Mouse (Mus musculus) embryonic facial prominence, embryonic 15.5 days (tissue): ENCODE results near the gene Tbc1d9. TPM values are rescaled to one million over a fixed set of nuclear protein-coding genes. Genes with fewer than 3 reads are reported as not detected.
A peak's percentile ranks its signal among the peaks of the same experiment; 100 is the strongest.
"Not testable (repeated sequence)": the region's sequence is repeated elsewhere in the genome, so short reads cannot be mapped to it uniquely, and the experiment has no call there.

Experiments
- ATAC-seq: fragments of 200-750 bp; cut with Nextera tagmentation; 2 replicates; pipeline ENCODE4 v1.8.0; 2017; ENCODE audit warnings: low read depth, moderate TSS enrichment; ENCODE audit not compliant: insufficient number of reproducible peaks, low FRiP score, low TSS enrichment
- H3K27ac ChIP-seq: fragments of 300-500 bp; sonication (generic); replicated peaks from 2 replicates; pipeline ENCODE4 v1.5.1; 2015; ENCODE audit warnings: mild to moderate bottlenecking, inconsistent platforms
- H3K27me3 ChIP-seq: fragments of 300-500 bp; sonication (generic); 2 replicates; pipeline ENCODE4 v1.6.1; 2015; ENCODE audit warnings: inconsistent platforms
- H3K36me3 ChIP-seq: fragments of 300-500 bp; sonication (generic); 2 replicates; pipeline ENCODE4 v1.6.1; 2015; ENCODE audit warnings: mild to moderate bottlenecking, inconsistent platforms
- H3K4me1 ChIP-seq: fragments of 300-500 bp; sonication (generic); 2 replicates; pipeline ENCODE4 v1.6.1; 2015; ENCODE audit warnings: inconsistent platforms
- H3K4me2 ChIP-seq: fragments of 300-500 bp; sonication (generic); replicated peaks from 2 replicates; pipeline ENCODE4 v1.6.1; 2015; ENCODE audit warnings: mild to moderate bottlenecking, inconsistent platforms
- H3K4me3 ChIP-seq: fragments of 300-500 bp; sonication (generic); replicated peaks from 2 replicates; pipeline ENCODE4 v1.5.1; 2015; ENCODE audit warnings: mild to moderate bottlenecking, inconsistent platforms
- H3K9ac ChIP-seq: fragments of 300-500 bp; sonication (generic); 2 replicates; pipeline ENCODE4 v1.6.1; 2015; ENCODE audit warnings: inconsistent platforms
- H3K9me3 ChIP-seq: fragments of 300-500 bp; sonication (generic); replicated peaks from 2 replicates; pipeline ENCODE4 v1.6.1; 2016; ENCODE audit warnings: inconsistent platforms
- WGBS: fragments of 180-500 bp; shearing (Covaris S2); methylation state at CpG from one replicate; pipeline ENCODE4 v1.1.7; 2015; 5-methylcytosine and 5-hydroxymethylcytosine counted together
- polyA plus RNA-seq: library from polyadenylated mRNA; unstranded; fragments of >200 nt; fragmentation: Nextera tagmentation; extraction: Ambion mirVana; gene quantifications from 2 replicates; pipeline ENCODE4 v1.2.1, GENCODE M21; 2015

The Tbc1d9 gene
- polyA plus RNA-seq, 1 experiment from 2014 or later, result 2.0 TPM

DNA sequence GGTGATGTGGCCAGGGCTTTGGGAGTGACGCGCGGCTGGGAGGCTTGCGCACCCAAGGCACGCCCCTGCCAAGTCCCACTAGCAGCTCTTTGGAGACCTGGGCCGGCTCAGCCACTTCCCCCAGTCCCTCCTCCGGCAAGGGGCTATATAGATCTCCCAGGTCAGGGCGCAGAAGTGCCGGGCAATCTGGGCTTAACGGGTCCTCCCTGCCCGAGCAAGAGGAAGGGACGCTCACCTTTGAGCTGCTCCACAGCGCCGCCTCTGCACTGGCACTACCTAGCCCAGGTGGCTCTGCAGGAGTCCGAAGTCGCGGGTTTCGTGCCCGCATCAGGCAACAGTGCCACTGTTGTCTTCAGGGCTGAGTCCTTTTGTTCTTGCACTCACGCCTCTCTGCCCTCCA is 125.0 kb downstream of the Tbc1d9 start, which contains the start of gene Ucp1:
TSS of gene Ucp1 (plus strand) at position 177 of the 400 bp plus-strand sequence.
- 2% methylated on average over 19 of the region's 20 CpGs for WGBS
- Histone ChIP-seq H3K27ac (no peak within 1 kb of the TSS), H3K9ac (no peak within 1 kb of the TSS), H3K27me3 (peaks cover 20% of the 10 kb centered on the region), H3K9me3 (no peaks in the 10 kb centered on the region), H3K4me2 (peak within 1 kb of the TSS; percentile 52), H3K36me3 (no peaks in the 10 kb centered on the region), H3K4me1 (peaks cover 5% of the 10 kb centered on the region), H3K4me3 (peak within 1 kb of the TSS; percentile 30)
- no peak for ATAC-seq

GRCm38 (mm10) chr8:83297375-83297774 is 132.2 kb downstream of the Tbc1d9 start:
- no peak overlapping the region for H3K9ac ChIP-seq
- H3K27me3 ChIP-seq, result no peaks in the 10 kb centered on the region
- H3K9me3 ChIP-seq, result no peaks in the 10 kb centered on the region
- no peaks in the 10 kb centered on the region for H3K4me1 ChIP-seq
- no peak for ATAC-seq
- H3K4me2 ChIP-seq, result no peak overlapping the region
- 46% methylated on average over 4 of the region's 4 CpGs for WGBS
- no peak overlapping the region for H3K4me3 ChIP-seq
- H3K36me3 ChIP-seq, result no peaks in the 10 kb centered on the region
- no peak overlapping the region for H3K27ac ChIP-seq

GRCm38 (mm10) chr8:83300135-83300534 is 135.0 kb downstream of the Tbc1d9 start:
- Histone ChIP-seq H3K36me3 (no peaks in the 10 kb centered on the region), H3K4me3 (no peak overlapping the region), H3K9me3 (no peaks in the 10 kb centered on the region), H3K27ac (no peak overlapping the region), H3K4me2 (no peak overlapping the region), H3K27me3 (no peaks in the 10 kb centered on the region), H3K4me1 (no peaks in the 10 kb centered on the region), H3K9ac (no peak overlapping the region)
- ATAC-seq, result no peak; the same call in 1 of the 2 replicates
- 61% methylated on average over 1 of the region's 1 CpGs for WGBS

- Histone ChIP-seq H3K4me2 (no peak overlapping the region), H3K27me3 (no peaks in the 10 kb centered on the region), H3K36me3 (no peaks in the 10 kb centered on the region), H3K9me3 (no peaks in the 10 kb centered on the region), H3K9ac (no peak overlapping the region), H3K4me1 (no peaks in the 10 kb centered on the region), H3K4me3 (no peak overlapping the region), H3K27ac (no peak overlapping the region)
- 91% methylated on average over 1 of the region's 1 CpGs for WGBS
- ATAC-seq, result no peak
Measured at GRCm38 (mm10) chr8:83304946-83305345, 139.8 kb downstream of the Tbc1d9 start.

GRCm38 (mm10) chr8:83309836-83310235 is 144.7 kb downstream of the Tbc1d9 start:
- ATAC-seq, result no peak
- 74% methylated on average over 6 of the region's 6 CpGs for WGBS

GRCm38 (mm10) chr8:83315084-83315483 is 149.9 kb downstream of the Tbc1d9 start:
- not testable (repeated sequence) for H3K27ac ChIP-seq, H3K4me1 ChIP-seq

More at GRCm38 (mm10) chr8:83309836-83310235, 144.7 kb downstream of the Tbc1d9 start:
- Histone ChIP-seq H3K27ac (no peak overlapping the region), H3K36me3 (no peaks in the 10 kb centered on the region), H3K9ac (no peak overlapping the region), H3K9me3 (no peaks in the 10 kb centered on the region), H3K4me1 (no peaks in the 10 kb centered on the region), H3K4me2 (no peak overlapping the region), H3K4me3 (no peak overlapping the region), H3K27me3 (no peaks in the 10 kb centered on the region)

GRCm38 (mm10) chr8:83315691-83316090 is 150.5 kb downstream of the Tbc1d9 start:
- Histone ChIP-seq H3K9ac (no peak overlapping the region), H3K4me1 (no peaks in the 10 kb centered on the region), H3K36me3 (peaks cover 20% of the 10 kb centered on the region), H3K27ac (no peak overlapping the region), H3K4me2 (no peak overlapping the region), H3K27me3 (no peaks in the 10 kb centered on the region), H3K4me3 (no peak overlapping the region), H3K9me3 (no peaks in the 10 kb centered on the region)
- ATAC-seq, result no peak
- 47% methylated on average over 2 of the region's 2 CpGs for WGBS

More at GRCm38 (mm10) chr8:83315084-83315483, 149.9 kb downstream of the Tbc1d9 start:
- H3K4me2 ChIP-seq, H3K9ac ChIP-seq, H3K27me3 ChIP-seq, H3K9me3 ChIP-seq, ATAC-seq, H3K4me3 ChIP-seq: not testable (repeated sequence)
- 50% methylated on average over 4 of the region's 4 CpGs for WGBS
- H3K36me3 ChIP-seq, result peaks cover 17% of the 10 kb centered on the region

DNA sequence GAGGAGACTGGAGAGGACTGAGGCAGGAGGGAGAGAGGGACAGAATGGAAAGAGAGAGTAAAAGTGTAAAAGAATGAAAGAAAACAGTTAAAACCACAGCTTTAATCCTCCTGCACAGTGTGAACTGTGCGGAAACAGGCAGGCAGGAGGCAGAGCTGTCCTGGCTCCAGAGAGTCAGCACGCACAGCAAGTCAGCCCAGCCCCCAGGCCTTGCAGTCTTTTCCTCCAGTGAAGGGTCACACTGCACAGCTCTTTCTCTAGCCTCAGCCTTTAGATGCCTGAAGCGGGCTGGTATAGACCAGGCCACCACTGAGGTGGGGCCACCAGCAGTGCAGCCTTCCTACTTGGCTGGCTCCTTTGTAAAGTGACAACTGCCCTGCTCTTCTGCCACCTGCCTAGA is 155.4 kb downstream of the Tbc1d9 start:
- H3K4me1 ChIP-seq, result no peaks in the 10 kb centered on the region
- 28% methylated on average over 3 of the region's 3 CpGs for WGBS
- no peak for ATAC-seq
- H3K4me3 ChIP-seq, result no peak overlapping the region
- no peaks in the 10 kb centered on the region for H3K27me3 ChIP-seq
- no peaks in the 10 kb centered on the region for H3K9me3 ChIP-seq
- no peak overlapping the region; the same call in 1 of the 2 replicates for H3K27ac ChIP-seq
- no peak overlapping the region for H3K9ac ChIP-seq
- peaks cover 36% of the 10 kb centered on the region for H3K36me3 ChIP-seq
- no peak overlapping the region for H3K4me2 ChIP-seq

GRCm38 (mm10) chr8:83322374-83322773 is 157.2 kb downstream of the Tbc1d9 start:
- WGBS, result 85% methylated on average over 6 of the region's 6 CpGs
- H3K4me1 ChIP-seq, result no peaks in the 10 kb centered on the region
- ATAC-seq, result no peak
- no peak overlapping the region for H3K4me3 ChIP-seq
- no peak overlapping the region for H3K4me2 ChIP-seq
- peaks cover 36% of the 10 kb centered on the region for H3K36me3 ChIP-seq
- no peak overlapping the region for H3K9ac ChIP-seq
- no peak overlapping the region for H3K27ac ChIP-seq
- H3K9me3 ChIP-seq, result no peaks in the 10 kb centered on the region
- no peaks in the 10 kb centered on the region for H3K27me3 ChIP-seq

Other genes with a start within 250 kb of the Tbc1d9 start
- gene Gm10645, start 818 bp downstream of the Tbc1d9 start, polyA plus RNA-seq, result 2.3 TPM in 2 replicates
- gene Ucp1, start 125.0 kb downstream of the Tbc1d9 start, polyA plus RNA-seq, result 0.13 TPM in 1 of 2 replicates, not detected in the other
- gene Elmod2, start 167.1 kb downstream of the Tbc1d9 start, polyA plus RNA-seq, result 16.4 and 16.5 TPM in 2 replicates
- gene Mgat4d, start 183.1 kb downstream of the Tbc1d9 start, polyA plus RNA-seq, result not detected in 2 replicates
- 3.1 and 6.0 TPM in 2 replicates for gene Clgn, start 224.5 kb downstream of the Tbc1d9 start, polyA plus RNA-seq